ENCODE assay signal across 22 mouse cellular contexts in genomic region chr4:59385254-59385895, GRCm38 (mm10). TPM values are rescaled to one million over a fixed set of nuclear protein-coding genes. Genes with fewer than 3 reads are reported as not detected.
DNase-seq lines count a peak whose midpoint lies in the region; ATAC-seq and TF ChIP-seq lines count a peak whose summit lies in the region.
"Had no signal": no experiment of that assay in that cellular context is flagged by ENCODE, and none has a peak within 500 bp of the region (broad histone marks: within the 10 kb centered on the region; RNA-seq: fewer than 3 reads in every experiment).

No protein-coding gene starts in this region.

- peaks cover 5% of the 10 kb centered on the region for H3K36me3 ChIP-seq in heart, embryonic 12.5 days
- H3K36me3 ChIP-seq in lung, embryonic 15.5 days = no peaks in the 10 kb centered on the region
- H3K36me3 ChIP-seq: embryonic facial prominence, embryonic 15.5 days; forebrain, embryonic 10.5 days; hindbrain, embryonic 10.5 days; neural tube, embryonic 12.5 days had no signal

- no peak for TF ChIP-seq CTCF in lung, adult 2 months (IDR thresholded peaks at IDR 0.05; ENCODE audit: insufficient read depth, low read length)

- no peak for DNase-seq in heart, postnatal 36 days
- DNase-seq in lung, adult 18-20 months = peak; percentile 50
- no peak for DNase-seq in lung, adult 2 months
- peak; percentile 39 for DNase-seq in telencephalon, adult 2 months (ENCODE audit: low read depth, low spot score)
- DNase-seq in gastrocnemius, adult 18-20 months (ENCODE audit: low spot score) = no peak
- DNase-seq: adrenal gland, postnatal 36 days; B cell, adult 2 months; cerebellum, adult 9-10 months; embryo, embryonic 11 days; gastrocnemius, postnatal 25 days; right cerebral cortex, postnatal 25 days; thymus, postnatal 25 days had no signal

- no peak overlapping the region for H3K4me2 ChIP-seq in heart, embryonic 12.5 days
- H3K4me2 ChIP-seq in lung, embryonic 15.5 days = no peak overlapping the region
- H3K4me2 ChIP-seq: embryonic facial prominence, embryonic 15.5 days; liver, embryonic 15.5 days; neural tube, embryonic 12.5 days had no signal

- no peak overlapping the region for H3K4me3 ChIP-seq in heart, embryonic 12.5 days
- H3K4me3 ChIP-seq in lung, adult 2 months (replicated peaks; ENCODE audit: extremely low read depth, low read depth, low read length) = no peak overlapping the region
- no peak overlapping the region for H3K4me3 ChIP-seq in lung, embryonic 15.5 days
- H3K4me3 ChIP-seq: embryonic facial prominence, embryonic 15.5 days; forebrain, embryonic 10.5 days; hindbrain, embryonic 10.5 days; liver, embryonic 15.5 days; neural tube, embryonic 12.5 days had no signal

- H3K27ac ChIP-seq in heart, embryonic 12.5 days (ENCODE audit: poor library complexity, severe bottlenecking) = no peak overlapping the region
- H3K27ac ChIP-seq in lung, embryonic 15.5 days = 0 out of 2 replicates have a peak overlapping the region, but pooled peaks have one; percentile 16
- H3K27ac ChIP-seq: embryonic facial prominence, embryonic 15.5 days; forebrain, embryonic 10.5 days; hindbrain, embryonic 10.5 days; kidney, postnatal 0 days; liver, embryonic 15.5 days; neural tube, embryonic 12.5 days had no signal

- WGBS in heart, embryonic 12.5 days = 60% methylated on average over 10 of the region's 10 CpGs
- 65% methylated on average over 10 of the region's 10 CpGs for WGBS in lung, adult 2 months
- 67% methylated on average over 10 of the region's 10 CpGs for WGBS in lung, embryonic 15.5 days

- peak; percentile 36 for ATAC-seq in heart, embryonic 12.5 days (ENCODE audit: insufficient number of reproducible peaks, low FRiP score)
- no peak for ATAC-seq in lung, embryonic 15.5 days (ENCODE audit: borderline replicate concordance, extremely low read depth, low FRiP score, low TSS enrichment)
- ATAC-seq: activated CD4-positive, CD25-positive, alpha-beta regulatory T cell, adult 4 months; Patski had no signal

- H3K9ac ChIP-seq in heart, embryonic 12.5 days = no peak overlapping the region
- no peak overlapping the region for H3K9ac ChIP-seq in lung, embryonic 15.5 days
- H3K9ac ChIP-seq: embryonic facial prominence, embryonic 15.5 days; liver, embryonic 15.5 days; neural tube, embryonic 12.5 days had no signal

- no peaks in the 10 kb centered on the region for H3K27me3 ChIP-seq in heart, embryonic 12.5 days (replicated peaks)
- H3K27me3 ChIP-seq in lung, embryonic 15.5 days = no peaks in the 10 kb centered on the region
- H3K27me3 ChIP-seq: embryonic facial prominence, embryonic 15.5 days; liver, embryonic 15.5 days; neural tube, embryonic 12.5 days; Patski had no signal

- intact Hi-C loops in heart, postnatal 36 days (cut with DNase I) = no loop called here

- no peaks in the 10 kb centered on the region for H3K9me3 ChIP-seq in heart, embryonic 12.5 days (replicated peaks)
- no peaks in the 10 kb centered on the region for H3K9me3 ChIP-seq in lung, embryonic 15.5 days
- H3K9me3 ChIP-seq: embryonic facial prominence, embryonic 15.5 days; forebrain, embryonic 10.5 days; hindbrain, embryonic 10.5 days; liver, embryonic 15.5 days; neural tube, embryonic 12.5 days had no signal

- H3K4me1 ChIP-seq in heart, embryonic 12.5 days (replicated peaks) = peaks cover 31% of the 10 kb centered on the region
- no peaks in the 10 kb centered on the region for H3K4me1 ChIP-seq in lung, adult 2 months (ENCODE audit: control insufficient read depth, insufficient read depth, low read length)
- peaks cover 43% of the 10 kb centered on the region for H3K4me1 ChIP-seq in lung, embryonic 15.5 days

- no peak for TF ChIP-seq POLR2A in lung, adult 2 months (IDR thresholded peaks at IDR 0.05; ENCODE audit: borderline replicate concordance, extremely low read depth, low read depth, low read length)

RNA-seq across cellular contexts. Expression of gene Susd1, which starts 53.1 kb away (rescaled TPM):
- polyA plus RNA-seq in heart, embryonic 12.5 days (2016; fragmentation: Nextera tagmentation; extraction: Ambion mirVana) = 9.0 and 10.0 TPM in 2 replicates
- total RNA-seq in heart, postnatal 36 days (2021) = 1 to 10 TPM; 1.0 to 2.0 TPM
- polyA plus RNA-seq in lung, adult 2 months (2012; rRNA removed) = 1.9 and 3.1 TPM in 2 replicates
- 7.8 and 8.0 TPM in 2 replicates for polyA plus RNA-seq in lung, embryonic 15.5 days (2015; fragmentation: Nextera tagmentation; extraction: Ambion mirVana)
- under 1 TPM; 0.45 to 0.50 TPM for total RNA-seq in gastrocnemius, adult 18-20 months (2021)

Comparison
In these comparisons a context has a peak if more than half of its experiments do, and no peak if none do; other contexts are left out.
1. DNase-seq: peak in lung, adult 18-20 months (2 of 2) and telencephalon, adult 2 months (single experiment); none in heart, postnatal 36 days (0 of 2), lung, adult 2 months (single experiment) and gastrocnemius, adult 18-20 months (single experiment).